Mouse (Mus musculus) testis, adult 2 months (tissue): ENCODE data around the gene Aire.

Experiments used
- CTCF ChIP-seq: fragments of 200-500 bp; IDR thresholded peaks from 2 replicates; pipeline ENCODE4 v1.5.1; 2012; ENCODE audit warnings: low read depth, mild to moderate bottlenecking, inconsistent platforms, low read length, moderate library complexity; ENCODE audit not compliant: control insufficient read depth, insufficient read depth, insufficient replicate concordance
- POLR2A ChIP-seq: fragments of 200-500 bp; IDR thresholded peaks from 2 replicates; pipeline ENCODE4 v1.6.1; 2012; ENCODE audit warnings: low read depth, mild to moderate bottlenecking, inconsistent platforms, low read length, moderate library complexity; ENCODE audit not compliant: control insufficient read depth

DNA sequence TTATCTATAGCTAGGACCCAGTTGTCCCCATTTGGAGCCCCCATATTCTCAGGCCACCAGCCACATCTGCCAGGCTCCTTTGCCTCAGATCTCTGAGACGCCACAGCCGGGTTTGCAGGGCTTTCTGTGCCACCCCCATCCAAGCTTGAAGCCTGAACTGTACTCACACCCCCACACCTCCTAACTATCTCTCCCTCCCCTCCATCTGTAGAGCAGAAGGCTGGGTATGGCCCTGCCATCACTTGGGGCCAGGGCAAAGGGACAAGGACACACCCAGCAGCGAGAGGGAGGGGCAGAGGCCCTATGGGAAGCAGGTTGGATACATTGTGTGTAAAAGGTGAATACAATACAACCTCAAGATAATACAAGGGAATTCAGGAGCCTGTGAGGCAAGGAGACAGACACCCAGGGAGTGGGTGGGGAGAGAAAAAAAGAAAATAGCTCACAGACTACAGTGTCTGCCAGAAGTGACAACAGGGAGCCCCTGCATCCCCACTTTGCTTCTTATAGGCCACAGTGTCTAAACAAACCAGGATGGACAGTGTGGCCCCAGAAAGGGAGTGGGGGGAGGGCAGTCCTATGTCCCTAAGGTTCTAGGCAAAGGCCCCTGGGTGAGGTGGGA lies 38.8 kb downstream of the Aire start:
- TF ChIP-seq CTCF = no peak
- TF ChIP-seq POLR2A = no peak
